Mouse (Mus musculus): ENCODE measurements around the gene Ruvbl1. TPM values are rescaled to one million over a fixed set of nuclear protein-coding genes. Genes with fewer than 3 reads are reported as not detected.
A peak's percentile ranks its signal among the peaks of the same experiment; 100 is the strongest.

Gene Ruvbl1
- total RNA-seq (2021): 10 to 100 TPM; 24.5 to 24.7 TPM

DNA sequence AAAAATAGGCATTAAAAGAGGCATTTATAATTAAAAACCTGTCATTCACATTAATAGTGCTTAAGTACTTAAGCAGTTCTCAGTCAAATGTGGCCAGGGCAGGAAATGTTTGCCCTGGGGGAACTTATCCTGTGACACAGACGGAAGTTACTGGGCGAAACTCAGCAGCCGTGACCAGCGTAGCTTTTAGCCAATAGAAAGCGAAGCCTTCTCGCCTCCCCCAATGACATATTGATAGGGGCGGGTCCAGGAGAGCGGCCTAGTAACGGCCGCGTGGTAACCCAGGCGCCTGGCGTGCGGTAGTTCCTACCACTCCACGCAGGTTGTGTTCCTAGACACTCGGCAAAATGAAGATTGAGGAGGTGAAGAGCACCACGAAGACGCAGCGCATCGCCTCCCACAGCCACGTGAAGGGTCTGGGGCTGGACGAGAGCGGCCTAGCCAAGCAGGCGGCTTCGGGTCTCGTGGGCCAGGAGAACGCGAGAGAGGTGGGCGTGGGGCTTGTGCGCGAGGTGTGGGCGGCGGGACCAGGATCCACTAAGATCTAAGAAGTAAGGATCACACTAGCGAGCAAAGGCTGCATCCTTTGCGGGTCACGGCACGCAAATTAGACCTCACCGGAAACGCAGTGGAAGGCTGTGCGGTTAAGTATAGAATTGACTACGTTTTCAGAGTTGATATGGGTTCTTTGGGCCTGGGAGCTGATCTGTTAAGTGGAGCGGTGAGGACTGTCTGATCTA lies at the start of gene Ruvbl1:
Gene Ruvbl1 (plus strand): TSS at position 229 of the 740 bp plus-strand sequence.
- peak; percentile 94 for DNase-seq

DNA sequence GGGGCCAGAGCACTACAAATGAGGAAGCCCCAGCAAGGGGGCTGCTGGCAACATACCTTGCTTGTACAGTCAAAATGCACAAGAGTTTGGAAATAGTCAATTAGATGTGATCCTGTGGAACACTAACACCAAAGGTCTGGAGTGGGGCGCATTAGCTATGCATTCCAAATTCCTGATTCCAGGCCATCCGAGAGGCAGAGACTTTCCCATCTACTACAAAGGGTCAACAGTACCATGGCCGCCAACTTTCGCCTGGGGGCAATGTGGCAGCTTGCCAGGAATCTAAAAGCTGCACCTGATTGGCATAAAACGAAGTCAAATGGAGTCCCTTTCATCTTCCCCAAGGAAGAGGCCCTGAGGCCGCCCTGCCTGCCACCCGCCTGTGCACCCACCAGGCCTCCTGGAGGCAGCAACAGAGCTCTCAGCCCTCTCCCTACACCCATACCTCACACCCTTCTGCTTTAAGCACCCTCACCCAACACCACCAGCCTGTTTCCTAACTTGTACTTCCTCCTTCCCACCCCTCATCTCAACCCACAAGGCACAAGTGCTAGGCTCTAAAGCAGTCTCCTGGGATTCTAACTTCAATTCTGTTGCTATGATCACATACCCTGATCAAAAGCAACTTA lies 49.0 kb upstream of the Ruvbl1 start:
- DNase-seq: no peak

DNA sequence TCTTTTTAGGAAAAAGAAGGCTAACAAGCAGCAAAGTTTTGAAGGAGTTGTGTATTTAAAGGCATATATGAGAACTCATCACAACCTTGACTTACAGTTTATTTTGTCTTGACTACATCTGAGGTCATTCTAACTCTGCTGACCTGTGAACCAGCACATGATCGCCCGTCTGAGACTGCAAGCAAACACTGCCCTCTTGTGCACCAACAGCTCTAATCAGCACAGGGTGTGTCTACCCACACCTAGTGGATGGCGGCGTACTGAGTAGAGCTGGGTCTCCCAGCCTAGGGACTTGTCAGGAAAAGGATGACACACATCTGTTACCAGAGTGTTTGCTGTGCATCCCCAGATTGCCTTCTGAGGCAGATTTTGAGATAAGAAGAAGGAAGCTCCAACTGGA lies 34.0 kb upstream of the Ruvbl1 start:
- peak; percentile 67 for DNase-seq

- DNase-seq: no peak
Measured at GRCm38 (mm10) chr6:88435609-88436008, 29.6 kb upstream of the Ruvbl1 start.

- no peak for DNase-seq
Measured at GRCm38 (mm10) chr6:88439056-88439455, 26.2 kb upstream of the Ruvbl1 start.

DNA sequence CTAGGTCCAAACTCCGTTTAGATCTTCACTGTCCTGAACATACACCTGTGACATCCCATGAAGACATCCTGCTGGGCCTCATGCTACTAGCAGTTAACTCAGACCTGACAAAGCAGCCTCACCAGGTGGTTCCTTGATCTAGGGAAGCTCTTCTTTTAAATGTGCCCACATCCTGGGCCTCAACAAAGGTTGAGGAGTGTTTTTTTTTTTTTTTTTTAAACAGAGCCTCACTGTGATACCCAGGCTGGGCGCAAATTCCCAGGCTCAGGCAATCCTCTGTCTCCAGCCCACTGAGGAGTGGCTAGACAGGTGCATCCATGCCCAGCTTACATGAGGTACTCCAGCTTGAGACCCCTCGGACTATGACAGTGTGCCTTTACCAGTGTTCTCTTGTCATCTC lies 22.7 kb upstream of the Ruvbl1 start:
- no peak for DNase-seq

DNA sequence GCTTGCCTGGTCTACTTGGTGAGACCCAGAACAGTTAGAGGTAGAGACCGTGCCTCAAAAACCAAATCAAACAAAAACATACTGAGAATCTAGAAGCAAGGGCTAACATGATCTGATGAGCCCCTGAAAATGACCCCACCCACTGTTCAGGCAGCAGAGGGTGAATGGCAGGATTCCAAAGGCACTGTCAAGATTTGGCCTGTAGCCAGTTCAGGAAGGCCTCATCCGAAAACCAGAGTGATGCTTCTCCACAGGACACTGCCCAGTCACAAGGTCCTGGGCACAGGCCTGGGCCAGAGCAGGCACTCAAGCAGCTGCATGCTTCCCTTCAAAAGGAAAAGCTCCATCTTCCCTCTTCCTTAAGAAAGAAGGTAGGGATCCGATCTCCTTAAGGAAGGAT lies 21.8 kb upstream of the Ruvbl1 start:
- no peak for DNase-seq

GRCm38 (mm10) chr6:88444076-88444750 lies 21.0 kb upstream of the Ruvbl1 start:
- no peak for DNase-seq

GRCm38 (mm10) chr6:88445661-88446060 lies 19.5 kb upstream of the Ruvbl1 start:
- no peak for DNase-seq

- DNase-seq: peak; percentile 87
Measured at GRCm38 (mm10) chr6:88446063-88447002, 18.9 kb upstream of the Ruvbl1 start, which contains the start of gene Eefsec. TSS of gene Eefsec (minus strand) at chr6:88446539.

DNA sequence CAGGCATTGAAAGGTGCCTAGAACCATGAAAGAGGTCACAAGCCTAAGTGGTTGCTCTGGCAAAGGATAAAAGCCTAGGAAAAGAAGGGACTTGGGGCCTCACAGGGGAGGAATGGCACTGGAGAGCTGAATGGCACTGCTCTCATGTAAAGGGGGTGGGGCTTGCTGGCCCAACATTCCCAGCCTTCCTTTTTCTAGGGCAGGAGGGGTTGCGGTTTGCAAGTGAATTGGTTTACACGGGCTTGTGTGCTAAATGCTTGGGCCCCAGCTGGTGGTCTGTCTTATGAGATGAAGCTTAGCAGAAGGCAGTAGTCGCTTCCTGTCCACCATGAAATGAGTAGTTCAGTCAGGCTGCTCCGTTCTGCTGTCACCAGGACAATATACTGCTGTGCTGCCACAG lies 17.8 kb upstream of the Ruvbl1 start:
- DNase-seq: no peak

- no peak for DNase-seq
Measured at GRCm38 (mm10) chr6:88454545-88454944, 10.7 kb upstream of the Ruvbl1 start.

- no peak for DNase-seq
Measured at GRCm38 (mm10) chr6:88469878-88470277, 4.7 kb downstream of the Ruvbl1 start.

GRCm38 (mm10) chr6:88480421-88480820 lies 15.2 kb downstream of the Ruvbl1 start:
- no peak for DNase-seq

- DNase-seq: peak; percentile 49
Measured at GRCm38 (mm10) chr6:88483111-88483510, 17.9 kb downstream of the Ruvbl1 start.

DNA sequence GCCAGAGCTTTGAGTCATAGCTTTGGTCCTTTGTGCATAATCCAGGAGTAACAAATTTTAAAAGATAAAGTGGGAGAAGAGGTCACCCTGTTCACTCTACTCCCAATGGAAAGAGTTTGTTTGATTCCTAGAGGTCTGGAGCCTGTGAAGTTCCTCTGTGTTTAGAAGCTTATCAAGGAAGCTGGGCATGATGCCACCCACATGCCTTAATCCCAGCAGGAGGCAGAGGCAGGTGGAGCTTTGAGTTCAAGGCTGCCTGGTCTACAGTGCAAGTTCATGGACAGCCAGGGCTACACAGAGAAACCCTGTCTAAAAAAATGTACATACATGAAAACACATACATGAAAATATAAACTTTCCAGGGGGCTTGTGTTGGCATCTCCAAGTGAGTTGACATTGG lies 18.7 kb downstream of the Ruvbl1 start:
- DNase-seq: no peak

DNA sequence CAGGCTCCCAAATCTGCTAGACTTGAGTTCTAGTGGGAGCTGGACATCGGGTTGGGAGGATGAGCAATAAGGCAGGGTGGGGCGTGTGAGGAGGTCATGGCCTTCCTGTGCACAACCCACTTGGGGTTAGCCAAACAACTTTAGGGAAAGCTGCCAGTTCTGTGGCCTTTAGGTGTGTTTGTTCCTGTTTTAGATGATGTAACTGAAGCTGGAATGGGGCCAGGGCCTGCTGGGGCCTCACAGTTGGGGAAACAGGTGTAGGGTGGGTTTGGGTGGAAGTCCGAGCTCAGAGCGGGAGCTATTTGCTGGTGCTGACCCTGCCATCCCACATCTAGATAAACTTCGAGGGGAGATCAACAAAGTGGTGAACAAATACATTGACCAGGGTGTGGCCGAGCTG lies 20.2 kb downstream of the Ruvbl1 start:
- DNase-seq: no peak

GRCm38 (mm10) chr6:88486893-88487292 lies 21.7 kb downstream of the Ruvbl1 start:
- DNase-seq: peak; percentile 71

DNA sequence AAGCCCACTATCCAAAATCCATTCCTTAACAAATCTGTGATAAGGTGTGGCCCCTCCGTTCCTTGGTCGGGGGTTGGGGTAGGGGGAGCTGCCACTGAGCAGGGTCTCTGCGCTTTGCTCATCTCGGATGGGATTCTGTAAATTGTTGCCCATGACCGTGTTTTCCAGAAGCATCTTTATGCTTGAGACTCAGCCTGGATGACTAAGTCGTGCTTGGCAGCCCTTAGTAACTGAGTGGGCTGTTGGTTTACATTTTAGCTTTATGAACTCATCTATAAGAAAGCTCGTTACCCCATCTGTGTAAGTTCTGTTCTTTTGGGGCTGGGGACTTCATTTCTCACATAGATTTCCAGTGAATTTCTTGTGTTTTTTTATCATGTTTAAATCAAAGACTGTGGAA lies 23.8 kb downstream of the Ruvbl1 start:
- no peak for DNase-seq

GRCm38 (mm10) chr6:88489834-88490233 lies 24.6 kb downstream of the Ruvbl1 start:
- DNase-seq: no peak

DNA sequence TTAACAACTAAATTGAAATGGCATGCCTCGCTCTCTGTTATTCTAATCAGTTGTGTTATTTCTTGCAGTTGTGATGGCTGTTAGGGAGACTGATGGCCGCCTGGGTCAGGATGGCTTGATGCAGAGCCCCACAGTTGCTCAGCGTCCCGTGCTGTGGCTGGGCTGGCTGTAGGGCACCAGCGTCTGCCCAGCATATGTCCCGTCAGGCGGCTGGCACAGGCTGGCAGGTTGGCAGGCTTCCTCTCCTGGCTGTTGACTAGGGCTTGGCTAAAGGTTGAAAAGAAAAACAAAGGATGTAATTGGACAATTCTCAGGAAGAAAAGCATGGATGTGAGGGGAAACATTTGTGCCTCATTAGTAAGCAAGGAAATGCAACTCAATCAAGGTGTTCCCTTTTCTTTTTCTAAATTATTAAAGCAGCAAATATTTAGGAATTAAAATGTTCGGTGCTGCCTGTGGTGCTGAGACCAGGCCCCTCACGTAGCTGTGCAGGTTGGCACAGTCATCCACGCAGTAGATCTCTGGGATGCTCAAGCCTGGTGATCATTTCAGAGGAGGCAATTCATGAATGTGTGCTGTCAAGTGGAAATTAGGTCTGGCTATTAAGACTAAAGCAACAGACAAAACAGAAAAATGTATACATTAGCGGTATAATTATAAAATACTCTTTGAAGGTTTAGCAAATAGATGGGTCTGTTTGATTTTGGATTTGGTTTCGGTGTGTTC lies 25.6 kb downstream of the Ruvbl1 start:
- DNase-seq: no peak

- no peak for DNase-seq
Measured at GRCm38 (mm10) chr6:88493712-88494111, 28.5 kb downstream of the Ruvbl1 start.

All from heart, postnatal 4 days (tissue).